Mouse (Mus musculus) ES-E14 (cell line): Measurements from ENCODE around the gene Thoc6.

Experiments used
- HCFC1 ChIP-seq: IDR thresholded peaks from 2 replicates; pipeline ENCODE4 v1.6.1; 2012; ENCODE audit warnings: low read length, inconsistent platforms, borderline replicate concordance; ENCODE audit not compliant: insufficient read depth
- MAFK ChIP-seq: IDR thresholded peaks from 2 replicates; pipeline ENCODE4 v1.6.1; 2014; ENCODE audit warnings: mild to moderate bottlenecking, low read depth, low read length, inconsistent platforms; ENCODE audit not compliant: insufficient read depth
- ZNF384 ChIP-seq: IDR thresholded peaks from 2 replicates; pipeline ENCODE4 v1.6.1; 2012; ENCODE audit warnings: low read depth, low read length, inconsistent platforms

DNA sequence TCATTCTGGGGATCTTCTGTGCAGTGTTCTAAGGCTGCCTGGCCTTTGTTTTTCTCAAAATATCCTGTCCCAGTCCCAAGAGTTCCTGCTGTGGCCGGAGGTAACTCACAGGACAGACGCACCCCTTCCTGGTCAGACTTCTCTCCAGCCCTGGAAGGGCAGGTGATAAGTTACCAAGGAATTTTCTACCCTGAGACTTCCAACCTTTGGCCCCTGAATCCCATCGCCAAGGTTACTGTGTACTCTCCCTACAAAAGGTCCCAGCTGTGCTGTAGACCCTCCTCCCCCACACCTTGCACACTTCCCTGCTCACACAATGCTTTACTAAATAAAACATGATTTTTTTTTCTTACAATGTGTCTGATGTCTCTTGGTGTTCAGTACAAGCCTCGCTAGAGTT is 8.4 kb upstream of the Thoc6 start:
- TF ChIP-seq HCFC1, result no peak
- no peak for TF ChIP-seq ZNF384
- no peak for TF ChIP-seq MAFK
